Mouse (Mus musculus) cerebellum, adult 11-12 months (tissue): ENCODE data around the gene Itga7.
"Not testable (repeated sequence)": the region's sequence is repeated elsewhere in the genome, so short reads cannot be mapped to it uniquely, and the experiment has no call there.

ENCODE experiments used
- DNase-seq: peaks from one replicate; pipeline ENCODE4 v3.0.0; 2022

Gene Itga7

DNA sequence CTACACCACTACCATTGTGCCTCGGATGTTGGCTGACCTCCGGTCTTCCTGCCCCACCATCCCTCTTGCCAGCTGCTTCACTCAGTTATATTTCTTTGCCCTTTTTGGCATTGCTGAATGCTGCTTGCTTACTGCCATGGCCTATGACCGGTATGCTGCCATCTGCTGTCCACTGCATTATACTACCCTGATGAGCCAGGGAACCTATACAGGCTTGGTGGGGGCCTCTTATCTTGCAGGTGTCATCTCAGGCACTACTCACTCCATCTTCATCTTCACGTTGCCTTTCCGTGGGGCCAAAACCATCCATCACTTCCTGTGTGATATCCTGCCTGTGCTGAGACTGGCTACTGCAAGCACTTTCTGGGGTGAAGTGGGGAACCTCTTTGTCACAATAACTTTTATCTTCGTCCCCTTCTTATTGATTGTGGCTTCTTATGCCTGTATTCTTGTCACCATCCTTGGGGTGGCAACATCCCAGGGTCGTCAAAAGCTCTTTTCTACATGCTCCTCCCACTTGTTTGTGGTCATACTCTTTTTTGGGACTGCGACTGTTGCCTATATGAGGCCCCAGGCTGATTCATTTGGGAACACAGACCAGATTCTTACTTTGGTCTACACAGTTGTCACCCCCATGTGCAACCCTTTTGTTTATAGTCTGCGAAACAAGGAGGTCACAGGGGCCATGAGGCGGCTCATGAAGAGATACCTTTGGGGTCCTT lies 56.7 kb downstream of the Itga7 start:
- DNase-seq = not testable (repeated sequence)

DNA sequence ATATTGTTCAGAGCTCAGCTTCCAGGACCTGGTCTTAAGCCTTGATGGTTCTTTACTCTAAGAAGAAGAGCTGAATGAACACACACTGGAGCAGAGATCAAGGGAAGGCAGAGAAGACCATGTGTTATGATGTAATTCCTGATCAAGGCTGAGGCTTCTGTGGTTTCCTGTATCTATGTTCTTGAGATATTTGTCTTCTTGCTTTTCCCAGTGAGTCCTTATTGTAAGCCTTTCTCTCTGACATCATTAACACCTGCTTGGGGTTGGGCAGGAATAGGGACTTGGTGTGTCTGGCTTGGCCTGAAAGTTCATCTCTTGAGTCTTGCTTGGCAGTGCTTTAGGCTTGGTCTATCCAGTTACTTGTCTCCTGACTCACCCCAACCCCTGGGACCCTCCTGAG lies 57.4 kb downstream of the Itga7 start:
- DNase-seq = no peak

DNA sequence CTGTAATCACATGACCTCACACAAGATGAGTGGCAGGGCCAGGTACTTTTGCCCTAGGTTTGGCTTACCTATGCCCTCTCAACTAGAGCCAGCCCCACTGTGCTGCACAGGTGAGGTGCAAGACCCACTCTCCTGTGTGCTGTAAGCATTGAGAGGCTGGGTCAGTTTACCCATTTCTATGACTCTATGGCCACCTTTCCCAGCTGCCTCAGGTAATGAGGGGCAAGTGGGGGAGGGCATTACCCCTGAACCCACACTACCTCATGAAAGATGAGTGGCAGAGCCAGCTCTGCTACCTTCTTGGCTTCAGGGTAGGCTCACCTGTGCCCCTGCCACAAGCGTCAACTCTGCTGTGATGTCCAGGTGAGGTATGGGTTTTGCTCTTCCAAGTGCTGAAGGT lies 62.2 kb downstream of the Itga7 start:
- DNase-seq = no peak

GRCm38 (mm10) chr10:128996523-128997040 lies 63.0 kb downstream of the Itga7 start:
- no peak for DNase-seq

GRCm38 (mm10) chr10:129004032-129004920 lies 70.7 kb downstream of the Itga7 start:
- no peak for DNase-seq
